Mouse (Mus musculus): ENCODE measurements around the gene Hip1r. TPM values are rescaled to one million over a fixed set of nuclear protein-coding genes. Genes with fewer than 3 reads are reported as not detected.
A peak's percentile ranks its signal among the peaks of the same experiment; 100 is the strongest.

Hip1r gene
- polyA plus RNA-seq, 1 experiment from 2014 or later: 31.2 TPM

- Histone ChIP-seq H3K27ac (ENCODE audit: low read length) (no peak overlapping the region), H3K9me3 (replicated peaks; ENCODE audit: control insufficient read depth, low read length) (no peaks in the 10 kb centered on the region), H3K4me2 (ENCODE audit: low read depth, low read length) (no peak overlapping the region), H3K9ac (ENCODE audit: low read length) (no peak overlapping the region), H3K27me3 (ENCODE audit: control insufficient read depth, insufficient read depth, low read length) (no peaks in the 10 kb centered on the region), H3K36me3 (ENCODE audit: control insufficient read depth, insufficient read depth, low read length) (no peaks in the 10 kb centered on the region), H3K4me3 (replicated peaks; ENCODE audit: low read length) (no peak overlapping the region), H3K4me1 (ENCODE audit: control insufficient read depth, insufficient read depth, low read length) (peaks cover 3% of the 10 kb centered on the region; the same call in 1 of the 2 replicates)
- ATAC-seq (ENCODE audit: insufficient read depth, low FRiP score): no peak
- WGBS: 80% methylated on average over 5 of the region's 5 CpGs
Observed at GRCm38 (mm10) chr5:123938479-123938878, 34.9 kb upstream of the Hip1r start.

- no peak for ATAC-seq (ENCODE audit: insufficient read depth, low FRiP score)
- no peaks in the 10 kb centered on the region for H3K4me1 ChIP-seq (ENCODE audit: control insufficient read depth, insufficient read depth, low read length)
- H3K27ac ChIP-seq (ENCODE audit: low read length): no peak overlapping the region
- no peak overlapping the region for H3K4me3 ChIP-seq (replicated peaks; ENCODE audit: low read length)
- WGBS: 43% methylated on average over 4 of the region's 4 CpGs
- no peaks in the 10 kb centered on the region for H3K27me3 ChIP-seq (ENCODE audit: control insufficient read depth, insufficient read depth, low read length)
- H3K4me2 ChIP-seq (ENCODE audit: low read depth, low read length): no peak overlapping the region
- no peaks in the 10 kb centered on the region for H3K9me3 ChIP-seq (replicated peaks; ENCODE audit: control insufficient read depth, low read length)
- H3K9ac ChIP-seq (ENCODE audit: low read length): no peak overlapping the region
- H3K36me3 ChIP-seq (ENCODE audit: control insufficient read depth, insufficient read depth, low read length): no peaks in the 10 kb centered on the region
Observed at GRCm38 (mm10) chr5:123946546-123946945, 26.9 kb upstream of the Hip1r start.

- 48% methylated on average over 7 of the region's 7 CpGs for WGBS
- H3K4me2 ChIP-seq (ENCODE audit: low read depth, low read length): no peak overlapping the region
- H3K9me3 ChIP-seq (replicated peaks; ENCODE audit: control insufficient read depth, low read length): no peaks in the 10 kb centered on the region
- no peak overlapping the region for H3K27ac ChIP-seq (ENCODE audit: low read length)
- H3K36me3 ChIP-seq (ENCODE audit: control insufficient read depth, insufficient read depth, low read length): no peaks in the 10 kb centered on the region
- no peaks in the 10 kb centered on the region for H3K4me1 ChIP-seq (ENCODE audit: control insufficient read depth, insufficient read depth, low read length)
- H3K27me3 ChIP-seq (ENCODE audit: control insufficient read depth, insufficient read depth, low read length): no peaks in the 10 kb centered on the region
- H3K9ac ChIP-seq (ENCODE audit: low read length): no peak overlapping the region
- no peak overlapping the region for H3K4me3 ChIP-seq (replicated peaks; ENCODE audit: low read length)
- ATAC-seq (ENCODE audit: insufficient read depth, low FRiP score): no peak
Observed at GRCm38 (mm10) chr5:123947041-123947761, 26.2 kb upstream of the Hip1r start.

GRCm38 (mm10) chr5:123952365-123953045, 20.9 kb upstream of the Hip1r start:
- ATAC-seq (ENCODE audit: insufficient read depth, low FRiP score): no peak
- Histone ChIP-seq H3K9ac (ENCODE audit: low read length) (no peak overlapping the region), H3K4me3 (replicated peaks; ENCODE audit: low read length) (no peak overlapping the region), H3K4me1 (ENCODE audit: control insufficient read depth, insufficient read depth, low read length) (no peaks in the 10 kb centered on the region), H3K27ac (ENCODE audit: low read length) (no peak overlapping the region), H3K27me3 (ENCODE audit: control insufficient read depth, insufficient read depth, low read length) (no peaks in the 10 kb centered on the region), H3K4me2 (ENCODE audit: low read depth, low read length) (no peak overlapping the region), H3K9me3 (replicated peaks; ENCODE audit: control insufficient read depth, low read length) (no peaks in the 10 kb centered on the region), H3K36me3 (ENCODE audit: control insufficient read depth, insufficient read depth, low read length) (no peaks in the 10 kb centered on the region)
- 63% methylated on average over 5 of the region's 5 CpGs for WGBS

GRCm38 (mm10) chr5:123957213-123957612, 16.2 kb upstream of the Hip1r start:
- Histone ChIP-seq H3K36me3 (ENCODE audit: control insufficient read depth, insufficient read depth, low read length) (no peaks in the 10 kb centered on the region), H3K4me3 (replicated peaks; ENCODE audit: low read length) (no peak overlapping the region), H3K4me1 (ENCODE audit: control insufficient read depth, insufficient read depth, low read length) (peaks cover 3% of the 10 kb centered on the region; the same call in 1 of the 2 replicates), H3K9ac (ENCODE audit: low read length) (no peak overlapping the region), H3K4me2 (ENCODE audit: low read depth, low read length) (no peak overlapping the region), H3K27me3 (ENCODE audit: control insufficient read depth, insufficient read depth, low read length) (no peaks in the 10 kb centered on the region), H3K9me3 (replicated peaks; ENCODE audit: control insufficient read depth, low read length) (no peaks in the 10 kb centered on the region), H3K27ac (ENCODE audit: low read length) (no peak overlapping the region)
- ATAC-seq (ENCODE audit: insufficient read depth, low FRiP score): no peak
- 91% methylated on average over 8 of the region's 8 CpGs for WGBS

- H3K4me2 ChIP-seq (ENCODE audit: low read depth, low read length): no peak overlapping the region
- H3K36me3 ChIP-seq (ENCODE audit: control insufficient read depth, insufficient read depth, low read length): no peaks in the 10 kb centered on the region
- no peak overlapping the region for H3K9ac ChIP-seq (ENCODE audit: low read length)
- peaks cover 3% of the 10 kb centered on the region for H3K4me1 ChIP-seq (ENCODE audit: control insufficient read depth, insufficient read depth, low read length)
- 68% methylated on average over 3 of the region's 3 CpGs for WGBS
- no peak for ATAC-seq (ENCODE audit: insufficient read depth, low FRiP score)
- no peaks in the 10 kb centered on the region for H3K27me3 ChIP-seq (ENCODE audit: control insufficient read depth, insufficient read depth, low read length)
- no peaks in the 10 kb centered on the region for H3K9me3 ChIP-seq (replicated peaks; ENCODE audit: control insufficient read depth, low read length)
- no peak overlapping the region for H3K4me3 ChIP-seq (replicated peaks; ENCODE audit: low read length)
- no peak overlapping the region for H3K27ac ChIP-seq (ENCODE audit: low read length)
Observed at GRCm38 (mm10) chr5:123959018-123959417, 14.4 kb upstream of the Hip1r start.

GRCm38 (mm10) chr5:123960129-123960528, 13.3 kb upstream of the Hip1r start:
- H3K4me3 ChIP-seq (replicated peaks; ENCODE audit: low read length): no peak overlapping the region
- no peak overlapping the region for H3K27ac ChIP-seq (ENCODE audit: low read length)
- no peaks in the 10 kb centered on the region for H3K9me3 ChIP-seq (replicated peaks; ENCODE audit: control insufficient read depth, low read length)
- 51% methylated on average over 8 of the region's 8 CpGs for WGBS
- peaks cover 5% of the 10 kb centered on the region for H3K4me1 ChIP-seq (ENCODE audit: control insufficient read depth, insufficient read depth, low read length)
- H3K36me3 ChIP-seq (ENCODE audit: control insufficient read depth, insufficient read depth, low read length): no peaks in the 10 kb centered on the region
- peak; percentile 50; the same call in 1 of the 2 replicates for ATAC-seq (ENCODE audit: insufficient read depth, low FRiP score)
- H3K9ac ChIP-seq (ENCODE audit: low read length): no peak overlapping the region
- H3K27me3 ChIP-seq (ENCODE audit: control insufficient read depth, insufficient read depth, low read length): no peaks in the 10 kb centered on the region
- no peak overlapping the region for H3K4me2 ChIP-seq (ENCODE audit: low read depth, low read length)

GRCm38 (mm10) chr5:123961046-123961445, 12.4 kb upstream of the Hip1r start:
- H3K27me3 ChIP-seq (ENCODE audit: control insufficient read depth, insufficient read depth, low read length): no peaks in the 10 kb centered on the region
- H3K9me3 ChIP-seq (replicated peaks; ENCODE audit: control insufficient read depth, low read length): no peaks in the 10 kb centered on the region
- no peak for ATAC-seq (ENCODE audit: insufficient read depth, low FRiP score)
- no peak overlapping the region for H3K4me3 ChIP-seq (replicated peaks; ENCODE audit: low read length)
- H3K4me2 ChIP-seq (ENCODE audit: low read depth, low read length): no peak overlapping the region
- peaks cover 5% of the 10 kb centered on the region for H3K4me1 ChIP-seq (ENCODE audit: control insufficient read depth, insufficient read depth, low read length)
- no peak overlapping the region for H3K9ac ChIP-seq (ENCODE audit: low read length)
- no peak overlapping the region for H3K27ac ChIP-seq (ENCODE audit: low read length)
- 77% methylated on average over 12 of the region's 12 CpGs for WGBS
- no peaks in the 10 kb centered on the region for H3K36me3 ChIP-seq (ENCODE audit: control insufficient read depth, insufficient read depth, low read length)

GRCm38 (mm10) chr5:123964208-123964607, 9.2 kb upstream of the Hip1r start:
- Histone ChIP-seq H3K36me3 (ENCODE audit: control insufficient read depth, insufficient read depth, low read length) (no peaks in the 10 kb centered on the region), H3K4me3 (replicated peaks; ENCODE audit: low read length) (no peak overlapping the region), H3K4me2 (ENCODE audit: low read depth, low read length) (no peak overlapping the region), H3K27me3 (ENCODE audit: control insufficient read depth, insufficient read depth, low read length) (no peaks in the 10 kb centered on the region), H3K9me3 (replicated peaks; ENCODE audit: control insufficient read depth, low read length) (no peaks in the 10 kb centered on the region), H3K27ac (ENCODE audit: low read length) (no peak overlapping the region; the same call in 1 of the 2 replicates), H3K4me1 (ENCODE audit: control insufficient read depth, insufficient read depth, low read length) (peaks cover 8% of the 10 kb centered on the region), H3K9ac (ENCODE audit: low read length) (no peak overlapping the region)
- ATAC-seq (ENCODE audit: insufficient read depth, low FRiP score): peak; percentile 61; the same call in 1 of the 2 replicates
- 86% methylated on average over 4 of the region's 4 CpGs for WGBS

All from stomach, embryonic 16.5 days (tissue).